Mouse (Mus musculus): ENCODE measurements around the gene Sdk1.

Sdk1 gene

DNA sequence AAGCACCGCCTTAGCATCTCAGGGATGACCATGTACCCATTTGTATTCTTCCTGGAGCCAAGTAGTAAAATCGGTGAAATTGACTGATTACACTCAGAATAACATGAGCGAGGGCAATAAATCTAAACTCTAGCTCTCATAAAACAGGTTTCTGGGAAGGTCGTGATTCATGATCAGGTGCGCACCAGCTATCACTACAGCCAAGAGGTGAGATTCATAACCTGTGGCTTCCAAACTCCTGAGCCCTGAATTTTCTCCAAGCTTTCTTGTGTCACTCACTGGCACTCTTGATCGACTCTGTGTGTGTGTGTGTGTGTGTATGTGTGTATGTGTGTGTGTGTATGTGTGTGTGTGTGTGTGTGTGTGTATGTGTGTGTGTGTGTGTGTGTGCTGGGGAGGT lies 522.8 kb downstream of the Sdk1 start:
- DNase-seq (ENCODE audit: low spot score in 2 of 2): no peak

- DNase-seq (ENCODE audit: low spot score in 2 of 2): no peak
Observed at GRCm38 (mm10) chr5:141768761-141769515, 527.6 kb downstream of the Sdk1 start.

- DNase-seq (ENCODE audit: low spot score in 2 of 2): no peak
Observed at GRCm38 (mm10) chr5:141771516-141771915, 530.2 kb downstream of the Sdk1 start.

DNA sequence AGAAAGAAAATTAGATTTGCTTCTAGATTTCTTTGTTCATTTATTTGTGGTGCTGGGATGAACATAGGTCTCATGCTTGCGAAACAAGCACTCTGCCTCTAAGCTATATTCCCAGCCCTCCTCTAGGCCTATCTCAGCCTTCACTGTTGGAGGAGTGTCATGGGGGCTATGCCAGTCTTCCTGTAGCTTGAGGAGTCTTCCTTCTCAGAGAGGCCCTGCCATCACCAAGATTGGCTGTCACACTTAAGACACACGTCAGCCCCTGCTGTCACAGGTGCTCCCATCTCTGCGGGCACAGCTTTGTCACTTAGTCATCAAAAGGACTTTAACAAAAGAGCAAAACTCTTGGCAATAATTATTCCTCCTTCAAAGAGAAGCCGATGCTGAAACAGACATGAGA lies 536.9 kb downstream of the Sdk1 start:
- no peak for DNase-seq (ENCODE audit: low spot score in 2 of 2)

DNA sequence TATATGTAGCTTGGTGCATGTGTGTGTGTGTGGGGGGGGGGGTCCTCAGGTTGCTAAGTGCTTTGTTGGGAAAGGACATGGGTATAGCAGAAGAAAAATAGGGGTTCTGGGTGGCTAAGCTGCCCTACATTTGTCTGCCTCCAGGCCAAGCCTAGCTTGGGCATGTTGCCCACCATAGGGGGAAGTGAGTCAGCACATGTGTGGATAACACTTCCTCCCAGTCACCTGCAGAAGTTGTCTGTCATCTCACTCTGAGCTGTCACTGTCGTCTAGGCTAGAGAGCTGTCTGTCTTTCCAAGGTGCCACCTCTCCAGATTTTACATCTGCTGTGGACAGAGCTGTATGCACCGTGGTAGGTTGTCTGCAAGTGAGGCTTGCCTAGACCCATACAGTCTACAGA lies 539.9 kb downstream of the Sdk1 start:
- DNase-seq (ENCODE audit: low spot score in 2 of 2): no peak

- DNase-seq (ENCODE audit: low spot score in 2 of 2): no peak
Observed at GRCm38 (mm10) chr5:141782330-141782729, 541.0 kb downstream of the Sdk1 start.

GRCm38 (mm10) chr5:141783516-141783915 lies 542.2 kb downstream of the Sdk1 start:
- DNase-seq (ENCODE audit: low spot score in 2 of 2): no peak

- peak in 1 of 2 experiments; percentile 5 for DNase-seq (ENCODE audit: low spot score in 2 of 2)
Observed at GRCm38 (mm10) chr5:141793926-141794325, 552.6 kb downstream of the Sdk1 start.

DNA sequence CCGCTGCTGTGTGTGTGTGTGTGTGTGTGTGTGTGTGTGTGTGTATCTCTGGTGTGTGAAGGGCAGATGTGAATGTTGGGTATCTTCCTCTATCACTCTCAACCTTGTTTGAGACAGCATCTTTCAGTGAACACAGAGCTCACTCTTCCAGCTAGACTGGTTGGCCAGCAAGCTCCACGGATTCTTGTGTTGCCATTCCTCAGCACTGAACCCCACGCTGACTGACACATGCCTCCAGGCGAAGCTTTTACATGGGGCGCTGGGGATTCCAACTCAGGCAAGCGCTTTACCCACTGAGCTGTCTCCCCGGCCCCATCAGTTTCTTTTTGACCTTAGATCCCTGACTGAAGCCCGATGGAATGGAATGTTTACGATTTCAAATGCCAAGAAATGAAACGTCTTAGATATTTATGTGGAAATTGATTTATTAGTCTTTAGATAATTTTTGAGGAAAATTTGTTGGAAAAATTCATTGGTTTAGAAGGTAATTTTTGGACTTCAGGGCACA lies 582.6 kb downstream of the Sdk1 start:
- DNase-seq (ENCODE audit: low spot score in 2 of 2): no peak

DNA sequence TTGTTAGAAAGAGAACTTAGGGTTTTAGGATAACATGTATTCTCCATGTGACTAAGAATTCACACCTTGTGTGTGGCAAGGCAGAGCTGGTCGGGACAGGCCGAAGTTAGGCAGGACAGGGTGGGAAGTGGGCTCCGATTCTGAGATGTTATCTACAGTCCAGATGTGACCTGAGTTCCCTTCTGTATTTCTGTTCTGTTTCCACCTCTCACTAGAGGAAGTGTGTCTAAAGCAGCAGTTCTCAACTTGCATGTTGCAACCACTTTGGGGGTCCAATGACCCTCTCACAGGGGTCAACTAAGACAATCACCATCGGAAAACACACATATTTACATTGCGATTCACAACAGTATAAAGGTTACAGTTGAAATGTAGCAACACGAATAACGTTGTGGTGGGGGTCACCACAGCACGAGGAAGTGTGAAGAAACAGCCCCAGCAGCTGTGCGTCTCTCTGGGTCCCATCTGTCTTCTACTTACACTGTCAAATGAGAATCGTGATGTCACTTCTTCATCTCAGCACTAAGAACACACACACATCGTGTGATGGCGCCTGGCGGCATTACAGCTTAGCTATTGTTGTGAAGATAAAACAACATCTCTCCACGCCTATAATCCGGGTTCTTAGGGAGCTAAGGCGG lies 583.6 kb downstream of the Sdk1 start:
- DNase-seq (ENCODE audit: low spot score in 2 of 2): no peak

DNA sequence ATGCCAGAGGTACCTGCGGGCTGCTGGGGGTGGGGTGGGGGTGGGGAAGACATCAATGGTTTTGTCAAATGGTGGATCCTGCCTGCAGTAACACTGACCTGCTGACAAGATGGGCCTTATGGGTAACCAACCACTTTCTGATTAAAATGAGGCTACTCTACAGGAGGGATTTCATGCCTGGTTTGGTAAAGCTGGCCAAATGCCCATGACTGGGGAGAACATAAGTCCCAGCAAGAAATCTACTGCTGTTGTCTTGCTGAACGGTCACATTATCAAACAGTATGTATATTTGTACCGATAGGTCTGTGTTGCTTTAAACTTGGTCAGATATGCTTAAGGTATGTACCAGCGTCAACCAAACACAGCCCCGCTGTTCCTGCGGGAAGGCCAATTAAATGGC lies 594.3 kb downstream of the Sdk1 start:
- no peak for DNase-seq (ENCODE audit: low spot score in 2 of 2)

DNA sequence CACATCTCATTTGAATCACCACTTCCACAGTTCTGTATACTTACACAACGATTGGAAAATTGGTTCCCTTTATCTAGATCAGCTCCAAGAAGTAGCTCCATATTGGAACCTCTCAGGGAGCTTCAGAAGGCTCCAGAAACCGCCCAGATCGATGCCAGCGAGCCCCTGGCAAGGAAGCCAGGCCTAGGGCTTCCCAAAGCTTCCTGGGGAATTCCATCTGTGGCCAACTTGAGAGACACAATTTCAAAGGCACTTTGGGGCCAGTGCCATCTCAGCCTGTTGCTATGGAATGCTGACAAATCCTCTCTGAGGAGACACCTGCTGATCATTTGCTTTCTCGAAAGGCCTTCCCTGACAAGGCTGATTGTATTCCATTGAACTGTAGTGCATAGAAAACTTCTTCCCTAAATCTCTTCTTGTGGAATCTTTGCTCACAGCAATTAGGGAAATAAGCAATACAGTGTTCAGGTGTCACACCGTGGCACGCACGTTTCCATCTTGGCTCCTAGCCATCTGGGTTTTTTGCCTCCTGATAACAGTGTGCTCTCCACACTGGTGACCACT lies 595.7 kb downstream of the Sdk1 start:
- DNase-seq (ENCODE audit: low spot score in 2 of 2): no peak

- DNase-seq (ENCODE audit: low spot score in 2 of 2): no peak
Observed at GRCm38 (mm10) chr5:141844701-141845100, 603.4 kb downstream of the Sdk1 start.

GRCm38 (mm10) chr5:141847686-141848085 lies 606.4 kb downstream of the Sdk1 start:
- no peak for DNase-seq (ENCODE audit: low spot score in 2 of 2)

- DNase-seq (ENCODE audit: low spot score in 2 of 2): no peak
Observed at GRCm38 (mm10) chr5:141852175-141852574, 610.9 kb downstream of the Sdk1 start.

GRCm38 (mm10) chr5:141856447-141856846 lies 615.2 kb downstream of the Sdk1 start:
- DNase-seq (ENCODE audit: low spot score in 2 of 2): no peak

DNA sequence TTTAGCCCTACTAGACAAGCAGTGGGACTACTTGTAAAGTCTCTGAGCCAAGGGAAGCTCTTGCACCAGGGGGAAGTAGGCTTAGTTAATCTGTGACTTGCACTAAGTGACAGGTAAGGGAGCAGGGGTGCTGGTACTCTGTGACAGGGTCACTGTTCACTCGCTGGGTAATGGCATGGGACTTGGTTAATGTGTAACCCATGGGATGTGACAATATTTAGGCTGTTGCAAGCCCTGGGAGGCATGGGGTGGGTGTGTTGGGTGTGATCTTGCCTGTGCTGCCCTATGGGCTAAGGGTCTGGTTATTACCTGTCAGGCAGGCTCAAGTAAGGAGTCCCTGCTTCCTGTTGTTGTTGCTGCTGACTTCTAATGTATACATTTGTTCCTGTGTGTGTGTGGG lies 616.5 kb downstream of the Sdk1 start:
- DNase-seq (ENCODE audit: low spot score in 2 of 2): no peak

DNA sequence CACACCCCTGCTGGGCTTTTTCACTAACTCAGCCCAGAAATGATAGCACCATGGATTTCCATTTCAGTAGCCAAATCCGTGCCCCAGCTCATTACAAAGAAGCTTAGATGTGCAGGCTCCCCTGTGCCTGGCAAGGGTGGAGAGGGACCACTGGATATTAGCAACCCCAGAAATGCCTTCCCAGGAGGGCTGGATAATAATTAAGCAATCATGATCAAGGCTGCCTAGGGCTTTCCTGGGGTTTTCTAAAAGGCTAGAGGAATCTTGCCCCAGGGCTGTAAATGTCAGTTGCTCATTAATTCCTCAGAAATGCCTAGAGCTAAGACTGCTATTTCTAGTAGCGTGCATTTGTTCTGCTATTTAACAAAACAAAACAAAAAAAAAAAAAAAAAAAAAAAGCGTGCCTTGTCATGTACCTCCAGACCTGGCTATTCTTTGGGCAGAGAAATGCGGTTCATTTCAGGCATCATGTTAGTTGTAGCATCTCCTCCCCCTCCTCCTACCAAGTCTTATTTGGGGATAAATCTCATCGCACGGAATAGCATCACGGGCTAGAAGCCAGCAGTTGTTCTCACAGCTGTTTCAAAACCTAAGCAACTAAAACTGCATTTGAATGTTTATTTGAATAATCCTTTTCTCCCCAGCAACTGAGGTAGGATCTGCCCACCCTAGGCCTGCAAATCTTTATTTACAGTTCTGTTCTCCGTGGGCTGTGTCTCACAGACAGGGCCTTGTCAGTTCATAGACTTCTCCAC lies 617.3 kb downstream of the Sdk1 start:
- no peak for DNase-seq (ENCODE audit: low spot score in 2 of 2)

- no peak for DNase-seq (ENCODE audit: low spot score in 2 of 2)
Observed at GRCm38 (mm10) chr5:141866042-141866441, 624.8 kb downstream of the Sdk1 start.

GRCm38 (mm10) chr5:141873751-141874150 lies 632.5 kb downstream of the Sdk1 start:
- no peak for DNase-seq (ENCODE audit: low spot score in 2 of 2)

DNA sequence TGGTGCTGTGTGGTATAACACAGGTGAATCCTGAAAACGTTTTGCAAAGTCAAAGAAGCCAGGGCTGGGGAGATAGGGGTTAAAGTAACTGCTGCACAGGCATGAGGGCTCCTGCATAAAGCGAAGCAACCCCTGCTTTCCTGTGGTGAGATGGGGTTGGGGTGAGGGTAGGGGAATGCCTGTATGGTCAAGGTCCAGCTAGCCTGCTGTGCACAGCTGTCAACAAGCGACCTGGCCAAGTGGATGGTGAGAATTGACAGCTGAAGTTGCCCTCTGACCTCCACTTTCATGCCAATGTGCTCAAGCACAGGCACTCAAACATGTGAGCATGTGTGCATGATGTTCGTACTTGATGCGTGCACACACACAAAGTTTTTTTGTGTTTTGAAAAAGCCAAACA lies 639.4 kb downstream of the Sdk1 start:
- no peak for DNase-seq (ENCODE audit: low spot score in 2 of 2)

GRCm38 (mm10) chr5:141884111-141884647 lies 642.9 kb downstream of the Sdk1 start:
- DNase-seq (ENCODE audit: low spot score in 2 of 2): no peak
